Mouse (Mus musculus) frontal cortex, adult 2 months (tissue): ENCODE data around the gene Slc13a4. TPM values are rescaled to one million over a fixed set of nuclear protein-coding genes. Genes with fewer than 3 reads are reported as not detected.

Source experiments
- DNase-seq, 2 experiments: peaks; one replicate each; pipeline ENCODE4 v3.0.0; 2022; ENCODE audit warnings: low spot score in 1 of 2; ENCODE audit errors: extremely low spot score in 1 of 2
- polyA plus RNA-seq: library from polyadenylated mRNA; depleted of rRNA; stranded (reverse); fragments of >200 nt; gene quantifications from 2 replicates; pipeline ENCODE4 v1.2.3, GENCODE M21; 2012

Slc13a4 gene
- polyA plus RNA-seq, 1 experiment = 13.8 TPM

DNA sequence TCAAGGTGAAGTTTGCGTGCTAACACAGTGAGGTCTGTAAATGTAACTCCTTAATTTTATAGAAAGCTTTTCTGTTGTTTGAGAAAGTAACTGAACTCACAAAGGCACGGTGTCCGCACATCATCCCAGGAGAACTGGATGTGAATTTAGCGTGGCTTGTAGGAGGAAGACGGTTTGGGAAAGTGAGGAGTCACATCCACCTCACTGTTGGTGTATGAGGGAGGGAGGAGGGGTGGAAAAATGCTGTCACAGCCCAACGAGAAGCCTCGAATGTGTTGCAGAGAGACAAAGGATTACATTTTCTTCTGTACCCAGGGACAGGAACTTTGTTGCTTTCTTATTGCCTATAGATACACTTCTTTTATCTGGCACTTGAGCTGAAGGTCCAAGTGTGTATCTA, 47.4 kb downstream of the Slc13a4 start:
- DNase-seq = no peak

- DNase-seq = no peak
Measured at GRCm38 (mm10) chr6:35259526-35259925, 48.4 kb downstream of the Slc13a4 start.

GRCm38 (mm10) chr6:35258922-35259321, 49.0 kb downstream of the Slc13a4 start:
- no peak for DNase-seq

DNA sequence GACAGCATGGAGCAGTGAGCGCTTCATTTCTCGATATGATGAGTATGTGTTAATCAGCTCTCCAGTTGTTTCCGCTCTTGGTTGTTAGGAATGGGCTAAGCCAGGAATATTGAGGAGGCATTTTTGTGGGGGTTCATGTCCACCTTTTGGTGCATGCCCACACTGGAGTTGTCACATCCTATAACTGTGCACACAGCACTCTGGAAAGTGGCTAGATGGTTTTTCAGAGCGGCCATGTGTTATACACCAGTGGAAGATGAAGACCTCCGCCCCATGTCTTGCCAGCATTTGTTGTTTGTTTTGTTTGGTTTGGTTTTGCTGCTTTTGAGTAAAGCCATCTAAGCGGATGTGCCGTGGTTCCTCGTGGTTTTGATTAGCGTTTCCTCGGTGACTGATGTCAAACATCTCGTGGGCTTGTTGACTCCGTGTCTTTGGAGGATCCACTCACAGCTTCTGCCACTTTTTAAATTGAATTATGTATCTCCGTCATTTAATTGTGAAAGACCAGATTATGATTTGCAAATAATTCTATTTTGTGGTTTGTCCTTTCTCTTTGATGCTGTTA, 50.2 kb downstream of the Slc13a4 start:
- DNase-seq = no peak

- peak in 1 of 2 experiments; percentile 70 for DNase-seq
Measured at GRCm38 (mm10) chr6:35256691-35257090, 51.2 kb downstream of the Slc13a4 start.

GRCm38 (mm10) chr6:35255017-35255416, 52.9 kb downstream of the Slc13a4 start:
- no peak for DNase-seq

DNA sequence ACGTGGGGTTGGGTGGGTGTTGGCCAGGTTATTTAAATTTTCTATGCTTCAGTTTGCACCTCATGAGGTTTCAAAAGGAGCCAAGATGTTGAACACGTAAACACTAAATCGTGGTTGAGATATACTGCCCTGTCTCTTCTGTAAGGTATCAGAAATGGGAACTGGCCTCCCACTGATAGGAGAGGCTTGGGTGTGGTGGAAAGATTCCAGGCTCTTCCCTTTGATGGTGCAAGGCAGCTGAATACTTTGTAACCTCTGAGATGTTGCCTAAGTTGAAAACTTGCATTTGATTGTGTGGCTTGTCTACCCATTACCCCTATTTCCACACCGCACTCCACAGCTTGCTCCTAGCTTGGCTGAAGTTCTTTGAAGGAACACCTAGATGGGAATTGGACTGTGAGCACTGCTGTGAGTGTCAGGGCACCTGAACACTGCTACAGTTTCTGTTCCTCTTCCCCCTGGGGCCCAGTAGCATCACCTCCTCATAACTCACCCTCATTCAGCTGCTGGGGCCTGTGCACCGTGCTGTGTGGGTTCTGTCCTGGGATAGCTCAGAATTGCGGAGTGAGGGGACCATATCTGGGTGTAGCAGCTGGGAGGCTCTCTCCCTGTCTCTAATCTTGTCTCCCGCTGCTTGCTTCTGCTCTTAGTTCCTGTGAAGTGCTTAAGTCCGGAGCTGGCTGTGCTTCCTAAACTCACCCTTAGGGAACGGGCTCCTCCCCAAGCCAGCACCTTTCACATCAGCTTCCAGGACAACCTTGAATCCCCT, 53.6 kb downstream of the Slc13a4 start:
- DNase-seq = no peak

GRCm38 (mm10) chr6:35253474-35253873, 54.5 kb downstream of the Slc13a4 start:
- DNase-seq = no peak

DNA sequence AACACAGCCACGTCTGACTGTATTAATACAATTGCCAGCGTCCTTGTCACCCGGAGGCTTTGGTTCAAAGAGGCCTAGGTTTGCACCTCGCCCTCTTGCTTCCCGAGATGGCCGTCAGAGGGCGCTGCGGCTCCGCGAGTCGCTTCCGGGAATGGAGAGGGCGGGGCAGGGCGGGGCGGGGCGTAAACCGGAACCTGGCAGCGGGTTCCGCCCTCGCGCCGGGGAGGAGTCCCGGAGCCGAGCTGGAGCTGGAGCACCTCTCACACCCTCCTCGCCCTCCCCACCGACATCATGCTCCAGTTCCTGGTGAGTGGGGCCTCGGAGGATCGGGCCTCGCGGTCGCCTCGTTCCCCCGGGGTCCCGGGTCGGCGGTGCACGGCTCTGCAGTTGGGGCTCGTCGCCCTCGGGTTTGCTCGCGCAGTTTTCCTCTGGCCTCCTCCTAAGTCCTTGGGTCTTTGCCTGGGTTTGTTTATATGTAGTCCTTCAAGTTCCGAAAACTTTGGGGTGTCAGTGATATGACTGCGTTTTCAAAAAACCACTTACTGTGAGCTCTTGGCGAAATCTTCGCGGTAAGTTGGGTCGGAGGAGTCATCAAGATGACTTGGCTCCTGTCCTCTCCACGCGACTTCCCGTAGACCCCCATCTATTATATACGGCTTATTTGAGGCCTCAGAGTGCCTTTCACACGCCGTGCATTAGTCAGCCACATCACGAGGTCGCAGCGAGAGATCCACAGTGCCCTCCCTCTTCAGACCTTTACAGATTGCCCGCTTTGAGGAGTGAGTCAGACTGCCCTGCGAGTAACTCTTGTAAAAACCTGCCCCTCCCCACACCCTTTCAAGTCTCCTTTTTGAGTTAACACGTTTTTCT, 55.2 kb downstream of the Slc13a4 start:
- DNase-seq = peak; percentile 52 to 92

DNA sequence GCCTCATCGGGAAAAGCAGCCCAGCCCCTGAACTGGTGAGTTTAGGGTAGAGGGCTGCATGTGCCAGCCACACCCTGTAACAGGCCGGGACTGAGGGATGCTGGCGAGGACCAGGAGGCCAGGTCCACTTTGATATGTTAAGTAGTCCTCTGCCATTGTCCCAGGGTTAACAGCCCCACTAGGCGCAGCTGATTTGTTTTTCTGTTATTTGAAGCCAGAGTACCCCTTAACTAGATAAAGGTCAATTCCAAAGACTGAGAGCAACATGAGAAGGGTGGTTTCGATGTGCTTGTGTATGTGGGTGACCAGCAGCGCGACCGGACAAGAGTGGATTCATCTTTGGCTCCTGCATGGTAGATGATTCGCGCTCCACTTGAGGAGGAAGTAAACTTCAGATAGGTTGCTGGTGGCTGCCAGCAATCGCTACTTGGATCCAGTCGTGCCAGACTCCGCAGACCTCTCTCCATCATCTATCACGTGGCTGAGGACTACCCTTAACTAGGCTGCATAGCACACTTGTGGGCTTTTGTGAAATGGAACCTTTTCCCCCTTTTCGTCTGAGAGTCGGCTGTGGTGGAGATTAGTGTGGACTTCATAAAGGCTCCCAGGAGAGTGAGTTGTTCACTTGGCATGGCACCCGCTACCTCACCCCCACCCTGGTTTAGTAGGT, 56.0 kb downstream of the Slc13a4 start:
- no peak for DNase-seq

DNA sequence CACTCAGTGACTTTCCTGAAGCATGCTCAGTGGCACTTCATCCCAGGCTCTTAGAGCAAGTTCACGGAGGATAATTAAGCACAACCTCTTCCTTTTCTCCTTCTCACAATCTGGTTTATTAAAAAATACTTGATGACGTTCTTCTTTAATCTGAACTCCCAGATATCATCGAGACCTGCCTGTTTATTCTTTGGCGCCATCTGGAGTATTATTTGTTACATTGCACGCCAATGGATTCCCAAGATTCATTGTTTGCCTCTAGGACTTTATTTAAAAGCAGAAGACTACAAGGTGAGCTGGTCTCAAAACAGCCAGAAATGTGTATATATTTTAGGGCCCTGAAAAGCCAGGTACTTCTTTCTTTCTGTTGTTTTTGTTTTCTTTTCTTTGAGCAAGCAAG, 62.8 kb downstream of the Slc13a4 start:
- peak in 1 of 2 experiments; percentile 50 for DNase-seq

DNA sequence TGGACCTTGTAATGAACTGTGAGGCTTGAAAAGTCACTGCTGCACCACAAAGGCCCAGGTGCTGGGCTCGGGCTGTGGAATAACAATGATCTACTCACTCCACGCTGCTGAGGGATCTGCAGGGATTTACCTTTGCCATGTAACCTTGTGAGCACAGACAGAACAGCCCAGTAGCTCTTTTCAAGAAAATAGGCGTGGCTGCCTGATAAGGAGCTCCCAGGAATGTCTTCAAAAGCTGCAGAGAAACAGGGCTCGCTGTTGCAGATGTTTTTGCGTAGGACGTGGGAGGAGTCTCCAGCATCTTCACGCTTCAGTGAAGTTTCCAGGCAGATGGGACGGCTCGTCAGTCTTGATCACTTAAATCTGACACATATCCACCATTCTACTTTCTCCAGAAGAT, 63.9 kb downstream of the Slc13a4 start:
- no peak for DNase-seq

GRCm38 (mm10) chr6:35243252-35243651, 64.7 kb downstream of the Slc13a4 start:
- DNase-seq = no peak

- no peak for DNase-seq
Measured at GRCm38 (mm10) chr6:35236108-35236785, 71.7 kb downstream of the Slc13a4 start.

- no peak for DNase-seq
Measured at GRCm38 (mm10) chr6:35229415-35229814, 78.5 kb downstream of the Slc13a4 start.

DNA sequence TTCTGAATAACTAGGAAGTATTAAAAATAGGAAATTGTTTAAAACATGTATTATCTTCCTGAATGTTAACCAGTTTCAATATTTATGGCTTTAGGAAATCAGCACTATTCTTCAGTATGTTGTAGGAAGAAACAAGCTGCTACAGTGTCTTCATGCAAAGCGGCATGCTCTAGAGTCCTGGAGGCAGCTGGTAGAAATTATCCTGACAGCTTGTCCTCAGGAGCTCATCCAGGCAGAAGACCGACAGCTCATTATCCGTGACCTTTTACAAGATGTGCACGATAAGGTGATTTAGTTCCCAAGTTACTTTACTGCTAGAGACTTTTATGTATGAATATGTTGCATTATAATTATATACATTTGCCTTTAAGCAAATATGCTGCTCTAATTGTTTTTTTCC, 82.2 kb downstream of the Slc13a4 start:
- no peak for DNase-seq
